Mouse (Mus musculus): ENCODE data around the gene Tpst1.

DNA sequence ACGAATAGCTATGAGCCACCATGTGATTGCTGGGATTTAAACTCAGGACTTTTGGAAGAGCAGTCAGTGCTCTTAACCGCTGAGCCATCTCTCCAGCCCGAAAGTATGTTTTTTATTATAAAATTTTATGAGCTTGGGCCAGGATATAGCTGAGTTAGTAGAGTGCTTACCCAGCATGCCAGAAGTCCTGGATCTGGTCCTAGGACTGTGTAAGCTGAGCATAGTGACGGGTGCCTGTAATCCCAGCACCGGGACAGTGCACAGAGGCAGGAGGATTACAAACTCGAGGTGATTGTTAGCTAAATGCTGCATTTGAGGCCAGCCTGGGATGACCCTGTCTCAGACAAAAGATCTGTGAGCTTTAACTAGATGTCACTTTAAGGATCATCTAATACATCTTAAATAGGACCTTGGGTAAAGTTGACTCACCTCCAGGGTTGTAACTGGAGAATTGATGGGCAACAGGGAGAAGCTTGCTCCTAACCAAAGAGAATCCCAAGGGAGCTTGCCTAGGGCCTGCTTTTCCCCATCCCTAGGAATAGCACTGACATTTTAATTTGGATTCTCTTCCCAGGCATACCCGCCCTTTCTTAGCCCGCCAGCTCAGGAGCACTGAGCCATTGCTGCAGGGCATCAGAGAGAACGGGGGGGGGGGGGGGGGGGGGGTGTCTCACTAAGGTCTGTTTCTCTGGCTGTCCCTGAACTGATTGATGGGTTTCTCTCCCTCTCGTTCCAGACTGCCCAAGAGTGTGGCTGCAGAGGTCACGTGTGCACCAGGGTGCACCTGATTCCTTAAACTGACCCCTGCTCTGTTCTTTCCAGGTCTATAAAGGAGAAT lies 55.8 kb downstream of the Tpst1 start:
- TF ChIP-seq GATA1 (IDR thresholded peaks at IDR 0.05; ENCODE audit: borderline replicate concordance, low read length): no peak
- TF ChIP-seq FLI1 (IDR thresholded peaks at IDR 0.05; ENCODE audit: low read length): no peak
